Mouse (Mus musculus): ENCODE data around the gene Adamts1.

DNA sequence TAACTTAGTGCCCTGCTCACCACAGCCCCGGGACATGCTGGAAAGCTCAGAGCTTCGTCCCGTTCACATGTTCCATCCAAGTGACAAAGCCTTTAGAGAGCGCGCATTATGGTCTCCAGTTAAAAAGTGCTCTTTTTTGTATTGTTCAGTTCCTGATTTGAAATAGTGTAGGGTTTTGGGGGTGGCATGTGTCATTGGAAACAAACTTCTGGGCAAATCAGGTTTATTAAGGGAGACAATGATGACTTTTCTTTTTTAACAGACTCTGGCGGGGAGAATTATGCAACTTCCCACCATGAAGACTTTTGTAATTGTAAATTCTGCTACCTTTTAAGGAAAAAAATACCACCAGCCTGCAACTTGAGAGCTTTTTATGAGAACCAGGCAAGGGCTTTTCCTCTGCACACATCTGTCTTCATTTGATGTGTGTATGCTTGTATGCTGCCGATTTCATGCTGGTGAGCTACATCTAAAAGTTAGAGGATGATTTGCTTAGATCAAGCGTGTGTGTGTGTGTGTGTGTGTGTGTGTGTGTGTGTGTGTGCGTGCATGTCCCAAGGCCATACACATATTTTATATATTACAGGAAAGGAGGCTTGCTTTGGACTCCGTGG lies 40.8 kb downstream of the Adamts1 start:
- TF ChIP-seq POLR2A (IDR thresholded peaks at IDR 0.05; ENCODE audit: low read depth, low read length) = no peak
- no peak for TF ChIP-seq CTCF (conservative IDR thresholded peaks at IDR 0.05; ENCODE audit: insufficient read depth, insufficient read length, low read depth, low read length)
